Mouse (Mus musculus) liver, embryonic 16.5 days (tissue): ENCODE measurements around the gene Casp4. TPM values are rescaled to one million over a fixed set of nuclear protein-coding genes. Genes with fewer than 3 reads are reported as not detected.

ENCODE experiments used
- ATAC-seq: fragments of 200-750 bp; cut with Nextera tagmentation; 2 replicates; pipeline ENCODE4 v1.8.0; 2017; ENCODE audit warnings: low read depth, mild to moderate bottlenecking, moderate number of reproducible peaks, moderate library complexity
- H3K27ac ChIP-seq: fragments of 300-500 bp; sonication (generic); 2 replicates; pipeline ENCODE4 v1.5.1; 2014; ENCODE audit warnings: mild to moderate bottlenecking, low read length
- H3K27me3 ChIP-seq: fragments of 300-500 bp; sonication (generic); 2 replicates; pipeline ENCODE4 v1.6.1; 2014; ENCODE audit warnings: low read depth, low read length, mixed read lengths; ENCODE audit not compliant: control insufficient read depth, insufficient read depth
- H3K36me3 ChIP-seq: fragments of 300-500 bp; sonication (generic); 2 replicates; pipeline ENCODE4 v1.6.1; 2014; ENCODE audit warnings: mild to moderate bottlenecking; ENCODE audit not compliant: control insufficient read depth, insufficient read depth
- H3K4me1 ChIP-seq: fragments of 300-500 bp; sonication (generic); 2 replicates; pipeline ENCODE4 v1.6.1; 2014; ENCODE audit warnings: low read depth, low read length, mixed read lengths; ENCODE audit not compliant: control insufficient read depth
- H3K4me2 ChIP-seq: fragments of 300-500 bp; sonication (generic); 2 replicates; pipeline ENCODE4 v1.6.1; 2014; ENCODE audit warnings: low read depth, low read length, mixed read lengths
- H3K4me3 ChIP-seq: fragments of 300-500 bp; sonication (generic); 2 replicates; pipeline ENCODE4 v1.5.1; 2014; ENCODE audit warnings: low read depth, mild to moderate bottlenecking, low read length
- H3K9ac ChIP-seq: fragments of 300-500 bp; sonication (generic); 2 replicates; pipeline ENCODE4 v1.6.1; 2014; ENCODE audit warnings: low read depth, low read length
- H3K9me3 ChIP-seq: fragments of 300-500 bp; sonication (generic); replicated peaks from 2 replicates; pipeline ENCODE4 v1.6.1; 2016; ENCODE audit warnings: low read length; ENCODE audit not compliant: control insufficient read depth
- WGBS: fragments of 180-500 bp; shearing (Covaris S2); extraction: QIAGEN DNeasy Blood & Tissue Kit; methylation state at CpG from one replicate; pipeline ENCODE4 v1.1.7; 2014; ENCODE audit not compliant: insufficient replicate concordance; 5-methylcytosine and 5-hydroxymethylcytosine counted together
- polyA plus RNA-seq: library from polyadenylated mRNA; unstranded; fragments of >200 nt; fragmentation: Nextera tagmentation; extraction: Ambion mirVana; gene quantifications from 2 replicates; pipeline ENCODE4 v1.2.1, GENCODE M21; 2015

Casp4 gene
- polyA plus RNA-seq, 1 experiment from 2014 or later: 1.0 TPM

GRCm38 (mm10) chr9:5345291-5345898 lies 36.8 kb downstream of the Casp4 start, which contains the start of gene Casp12:
Casp12 (plus strand) TSS chr9:5345430.
- 45% methylated on average over 4 of the region's 4 CpGs for WGBS
- Histone ChIP-seq H3K27ac (no peak within 1 kb of the TSS), H3K9me3 (no peaks in the 10 kb centered on the region), H3K36me3 (no peaks in the 10 kb centered on the region), H3K4me1 (no peaks in the 10 kb centered on the region), H3K4me3 (no peak within 1 kb of the TSS), H3K4me2 (no peak within 1 kb of the TSS), H3K9ac (no peak within 1 kb of the TSS), H3K27me3 (no peaks in the 10 kb centered on the region)
- no peak for ATAC-seq

- H3K27me3 ChIP-seq: no peaks in the 10 kb centered on the region
- H3K36me3 ChIP-seq: no peaks in the 10 kb centered on the region
- no peaks in the 10 kb centered on the region for H3K9me3 ChIP-seq
- no peaks in the 10 kb centered on the region for H3K4me1 ChIP-seq
- H3K27ac ChIP-seq: no peak overlapping the region
- 35% methylated on average over 4 of the region's 4 CpGs for WGBS
- H3K4me3 ChIP-seq: no peak overlapping the region
- no peak overlapping the region for H3K9ac ChIP-seq
- no peak overlapping the region for H3K4me2 ChIP-seq
- no peak for ATAC-seq
Observed at GRCm38 (mm10) chr9:5347381-5347780, 38.8 kb downstream of the Casp4 start.

- H3K36me3 ChIP-seq: no peaks in the 10 kb centered on the region
- no peak overlapping the region for H3K4me2 ChIP-seq
- H3K27me3 ChIP-seq: no peaks in the 10 kb centered on the region
- no peaks in the 10 kb centered on the region for H3K9me3 ChIP-seq
- no peak overlapping the region for H3K27ac ChIP-seq
- no peak overlapping the region for H3K4me3 ChIP-seq
- no peaks in the 10 kb centered on the region for H3K4me1 ChIP-seq
- H3K9ac ChIP-seq: no peak overlapping the region
- 58% methylated on average over 2 of the region's 2 CpGs for WGBS
- ATAC-seq: no peak
Observed at GRCm38 (mm10) chr9:5353673-5354072, 45.0 kb downstream of the Casp4 start.

GRCm38 (mm10) chr9:5356801-5357200 lies 48.2 kb downstream of the Casp4 start:
- Histone ChIP-seq H3K9ac (no peak overlapping the region), H3K27me3 (no peaks in the 10 kb centered on the region), H3K4me3 (no peak overlapping the region), H3K9me3 (no peaks in the 10 kb centered on the region), H3K36me3 (no peaks in the 10 kb centered on the region), H3K4me2 (no peak overlapping the region), H3K4me1 (no peaks in the 10 kb centered on the region), H3K27ac (no peak overlapping the region)
- no peak for ATAC-seq

Other genes with a start within 250 kb of the Casp4 start
- 3.6 and 3.9 TPM in 2 replicates for gene Casp1, start 10.3 kb upstream of the Casp4 start, polyA plus RNA-seq
- gene Casp12, start 36.6 kb downstream of the Casp4 start, polyA plus RNA-seq: 0.43 and 0.46 TPM in 2 replicates